22 mouse cellular contexts compared by ENCODE assay signal in the genomic region with DNA sequence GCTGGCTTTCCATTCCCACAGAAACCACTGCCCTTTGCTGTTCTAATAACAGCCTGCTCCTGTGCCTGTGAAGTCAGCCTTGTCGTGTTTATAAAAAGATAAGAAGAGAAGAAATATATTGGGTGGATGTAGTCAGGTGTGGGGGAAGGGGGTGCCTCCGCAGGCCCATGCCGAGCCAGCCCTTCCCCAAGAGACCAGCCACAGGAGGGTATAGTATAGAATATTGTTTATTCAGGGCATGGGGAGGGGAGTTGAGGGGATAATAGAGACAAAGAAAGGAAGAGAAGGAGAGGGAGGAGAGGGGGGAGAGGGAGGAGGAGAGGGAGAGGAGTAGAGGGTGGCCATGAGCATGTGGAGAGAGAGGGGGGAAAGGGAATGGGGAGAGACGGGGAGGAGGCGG. TPM values are rescaled to one million over a fixed set of nuclear protein-coding genes. Genes with fewer than 3 reads are reported as not detected.
A peak's percentile ranks its signal among the peaks of the same experiment; 100 is the strongest.
DNase-seq lines count a peak whose midpoint lies in the region; ATAC-seq and TF ChIP-seq lines count a peak whose summit lies in the region.
"Had no signal": no experiment of that assay in that cellular context is flagged by ENCODE, and none has a peak within 500 bp of the region (broad histone marks: within the 10 kb centered on the region; RNA-seq: fewer than 3 reads in every experiment).

No protein-coding gene starts in this region.

- no peaks in the 10 kb centered on the region for H3K9me3 ChIP-seq in heart, embryonic 10.5 days
- H3K9me3 ChIP-seq in heart, postnatal 0 days (replicated peaks; ENCODE audit: control insufficient read depth, low read length) = no peaks in the 10 kb centered on the region
- H3K9me3 ChIP-seq: embryonic facial prominence, embryonic 13.5 days; forebrain, embryonic 13.5 days; heart, embryonic 12.5 days; hindbrain, embryonic 13.5 days had no signal

- no peak overlapping the region for H3K4me3 ChIP-seq in heart, embryonic 10.5 days
- no peak overlapping the region for H3K4me3 ChIP-seq in heart, postnatal 0 days (ENCODE audit: low read depth, low read length)
- H3K4me3 ChIP-seq: embryonic facial prominence, embryonic 13.5 days; forebrain, embryonic 13.5 days; gastrocnemius, adult 2 months; heart, embryonic 12.5 days; hindbrain, embryonic 13.5 days had no signal

- no peak overlapping the region for H3K4me2 ChIP-seq in heart, postnatal 0 days (ENCODE audit: low read depth, low read length)
- H3K4me2 ChIP-seq: embryonic facial prominence, embryonic 13.5 days; forebrain, embryonic 13.5 days; heart, embryonic 12.5 days; hindbrain, embryonic 13.5 days had no signal

- no peaks in the 10 kb centered on the region for H3K27me3 ChIP-seq in heart, embryonic 10.5 days (ENCODE audit: insufficient read depth, poor library complexity, severe bottlenecking)
- H3K27me3 ChIP-seq in heart, postnatal 0 days (ENCODE audit: control insufficient read depth, insufficient read depth, low read length) = no peaks in the 10 kb centered on the region
- H3K27me3 ChIP-seq: embryonic facial prominence, embryonic 13.5 days; forebrain, embryonic 13.5 days; heart, embryonic 12.5 days; hindbrain, embryonic 13.5 days; Patski had no signal

- no peak for ATAC-seq in heart, postnatal 0 days (ENCODE audit: insufficient read depth, low read depth)
- ATAC-seq: activated CD4-positive, CD25-positive, alpha-beta regulatory T cell, adult 4 months; forebrain, embryonic 13.5 days; hindbrain, postnatal 0 days; Patski had no signal

- no peak for DNase-seq in heart, embryonic 10.5 days (ENCODE audit: low spot score)
- no peak for DNase-seq in heart, postnatal 10 days
- DNase-seq in heart, postnatal 0 days (ENCODE audit: low spot score) = no peak
- no peak for DNase-seq in heart, postnatal 4 days
- peak; percentile 57 for DNase-seq in retina, postnatal 1 day
- no peak for DNase-seq in retina, embryonic 14.5 days (ENCODE audit: low spot score)
- DNase-seq in right cerebral cortex, adult 18-20 months = no peak
- DNase-seq: adrenal gland, postnatal 14 days; cerebellum, adult 18-20 months; cerebellum, adult 9-11 months; cerebellum, postnatal 36 days; gastrocnemius, adult 2 months; gastrocnemius, postnatal 25 days; heart, adult 11 months had no signal

- intact Hi-C loops in heart, postnatal 10 days (cut with DNase I) = no loop called here

- H3K27ac ChIP-seq in heart, embryonic 10.5 days = peak overlapping the region; percentile 42; the same call in 1 of the 2 replicates
- peak overlapping the region; percentile 59 for H3K27ac ChIP-seq in heart, postnatal 0 days (ENCODE audit: low read depth)
- H3K27ac ChIP-seq: embryonic facial prominence, embryonic 13.5 days; forebrain, embryonic 13.5 days; gastrocnemius, adult 2 months; hindbrain, embryonic 13.5 days; hindbrain, postnatal 0 days had no signal

- TF ChIP-seq EP300 in heart, postnatal 0 days (IDR thresholded peaks at IDR 0.05; ENCODE audit: low read depth) = no peak

- H3K4me1 ChIP-seq in heart, embryonic 10.5 days = peaks cover 41% of the 10 kb centered on the region
- H3K4me1 ChIP-seq in heart, postnatal 0 days (ENCODE audit: control insufficient read depth, insufficient read depth) = no peaks in the 10 kb centered on the region
- H3K4me1 ChIP-seq: embryonic facial prominence, embryonic 13.5 days had no signal

- TF ChIP-seq CTCF in heart, postnatal 0 days (IDR thresholded peaks at IDR 0.05; ENCODE audit: low read depth) = no peak

- 35% methylated on average over 3 of the region's 5 CpGs for WGBS in heart, embryonic 10.5 days
- 28% methylated on average over 3 of the region's 5 CpGs for WGBS in heart, postnatal 0 days

- no peak overlapping the region for H3K9ac ChIP-seq in heart, postnatal 0 days (replicated peaks; ENCODE audit: low read depth, low read length)
- H3K9ac ChIP-seq: embryonic facial prominence, embryonic 13.5 days; forebrain, embryonic 13.5 days; heart, embryonic 12.5 days; hindbrain, embryonic 13.5 days had no signal

- no peaks in the 10 kb centered on the region for H3K36me3 ChIP-seq in heart, embryonic 10.5 days
- H3K36me3 ChIP-seq in heart, postnatal 0 days (replicated peaks; ENCODE audit: control insufficient read depth, insufficient read depth, low read length) = no peaks in the 10 kb centered on the region
- H3K36me3 ChIP-seq: embryonic facial prominence, embryonic 13.5 days; heart, embryonic 12.5 days; hindbrain, embryonic 13.5 days had no signal

RNA-seq across cellular contexts. Expression of a gene that starts 40.4 kb away (rescaled TPM):
- 219 and 275 TPM in 2 replicates for polyA plus RNA-seq in heart, embryonic 10.5 days (2016; fragmentation: Nextera tagmentation; extraction: Ambion mirVana)
- 100 to 1,000 TPM; 197 to 202 TPM for total RNA-seq in heart, postnatal 10 days (2021)
- 272 and 285 TPM in 2 replicates for total RNA-seq in heart, postnatal 0 days (2014; rRNA removed; ENCODE audit: low replicate concordance)
- polyA plus RNA-seq in heart, postnatal 0 days (2015; fragmentation: Nextera tagmentation; extraction: Ambion mirVana) = 244 and 250 TPM in 2 replicates
- 100 to 1,000 TPM; 177 to 178 TPM for total RNA-seq in heart, postnatal 4 days (2021)

RNA-seq across cellular contexts. Expression of a gene that starts 58.4 kb away (rescaled TPM):
- polyA plus RNA-seq in heart, embryonic 10.5 days (2016; fragmentation: Nextera tagmentation; extraction: Ambion mirVana) = 3.5 and 3.7 TPM in 2 replicates
- total RNA-seq in heart, postnatal 10 days (2021) = 1 to 10 TPM in 1 of 2 experiments, under 1 TPM in 1; 0.69 to 1.4 TPM
- 2.0 TPM in 1 of 2 replicates, not detected in the other for total RNA-seq in heart, postnatal 0 days (2014; rRNA removed; ENCODE audit: low replicate concordance)
- polyA plus RNA-seq in heart, postnatal 0 days (2015; fragmentation: Nextera tagmentation; extraction: Ambion mirVana) = 0.40 and 0.55 TPM in 2 replicates
- 1 to 10 TPM in 1 of 2 experiments, under 1 TPM in 1; 0.92 to 1.3 TPM for total RNA-seq in heart, postnatal 4 days (2021)
- total RNA-seq: hematopoietic stem cell, adult 5-6 weeks had no signal
